Mouse (Mus musculus) kidney, postnatal 0 days (tissue): ENCODE data around the gene Gm10160. TPM values are rescaled to one million over a fixed set of nuclear protein-coding genes. Genes with fewer than 3 reads are reported as not detected.

Experiments
- ATAC-seq: fragments of 200-750 bp; cut with Nextera tagmentation; replicated peaks from 2 replicates; pipeline ENCODE4 v1.8.0; 2017; ENCODE audit warnings: low read depth, moderate number of reproducible peaks, moderate TSS enrichment, moderate library complexity; ENCODE audit not compliant: low FRiP score
- DNase-seq: peaks from one replicate; pipeline ENCODE4 v3.0.0-alpha.2; 2016; ENCODE audit warnings: low spot score
- H3K27ac ChIP-seq: fragments of 300-500 bp; sonication (generic); 2 replicates; pipeline ENCODE4 v1.5.1; 2014; ENCODE audit warnings: mild to moderate bottlenecking
- H3K27me3 ChIP-seq: fragments of 300-500 bp; sonication (generic); 2 replicates; pipeline ENCODE4 v1.6.1; 2014; ENCODE audit warnings: low read length, mixed read lengths; ENCODE audit not compliant: insufficient read depth
- H3K36me3 ChIP-seq: fragments of 300-500 bp; sonication (generic); 2 replicates; pipeline ENCODE4 v1.6.1; 2014; ENCODE audit warnings: low read length, mixed read lengths; ENCODE audit not compliant: insufficient read depth
- H3K4me1 ChIP-seq: fragments of 300-500 bp; sonication (generic); replicated peaks from 2 replicates; pipeline ENCODE4 v1.6.1; 2014; ENCODE audit warnings: antibody characterized with exemption, low read length, mixed read lengths; ENCODE audit not compliant: insufficient read depth
- H3K4me2 ChIP-seq: fragments of 300-500 bp; sonication (generic); 2 replicates; pipeline ENCODE4 v1.6.1; 2014; ENCODE audit warnings: mild to moderate bottlenecking, low read length, moderate library complexity, mixed read lengths
- H3K4me3 ChIP-seq: fragments of 300-500 bp; sonication (generic); replicated peaks from 2 replicates; pipeline ENCODE4 v1.5.1; 2014; ENCODE audit warnings: low read depth, low read length
- H3K9ac ChIP-seq: fragments of 300-500 bp; sonication (generic); 2 replicates; pipeline ENCODE4 v1.6.1; 2014; ENCODE audit warnings: low read depth, low read length
- H3K9me3 ChIP-seq: fragments of 300-500 bp; sonication (generic); replicated peaks from 2 replicates; pipeline ENCODE4 v1.6.1; 2016; ENCODE audit warnings: low read length, inconsistent platforms, mixed read lengths
- CTCF ChIP-seq: IDR thresholded peaks from 2 replicates; pipeline ENCODE4 v1.5.1; 2016; ENCODE audit warnings: antibody characterized with exemption, low read depth, mild to moderate bottlenecking, moderate library complexity
- WGBS: fragments of 180-500 bp; shearing (Covaris S2); extraction: QIAGEN DNeasy Blood & Tissue Kit; methylation state at CpG from one replicate; pipeline ENCODE4 v1.1.7; 2014; 5-methylcytosine and 5-hydroxymethylcytosine counted together
- polyA plus RNA-seq: library from polyadenylated mRNA; unstranded; fragments of >200 nt; fragmentation: Nextera tagmentation; extraction: Ambion mirVana; gene quantifications from 2 replicates; pipeline ENCODE4 v1.2.1, GENCODE M21; 2015

Gm10160 gene
- polyA plus RNA-seq, 1 experiment from 2014 or later, result not detected

DNA sequence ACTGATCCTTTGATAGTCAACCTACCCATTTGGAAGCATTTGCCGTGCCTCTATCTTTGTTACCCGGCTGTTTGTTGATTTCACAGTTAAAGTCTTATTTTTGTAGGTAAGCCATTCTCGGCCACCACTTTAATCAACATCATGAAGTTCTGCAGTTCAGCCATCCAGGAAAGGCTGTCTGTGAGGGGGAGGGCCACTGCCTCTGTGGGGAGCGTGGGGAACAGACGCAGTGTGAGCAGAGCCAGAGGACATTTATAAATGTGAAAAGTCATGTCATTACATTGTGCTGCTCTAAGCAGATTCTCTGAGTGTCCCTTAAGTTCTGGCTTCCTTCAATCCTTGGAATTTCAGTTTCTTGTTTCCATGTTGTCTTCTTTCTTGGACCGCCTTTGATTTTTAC is 5.4 kb downstream of the Gm10160 start:
- H3K4me2 ChIP-seq, result no peak overlapping the region
- H3K27me3 ChIP-seq, result no peaks in the 10 kb centered on the region
- DNase-seq, result no peak
- no peak overlapping the region for H3K27ac ChIP-seq
- ATAC-seq, result no peak
- H3K4me1 ChIP-seq, result no peaks in the 10 kb centered on the region
- H3K4me3 ChIP-seq, result no peak overlapping the region
- no peak overlapping the region for H3K9ac ChIP-seq
- no peaks in the 10 kb centered on the region for H3K9me3 ChIP-seq
- no peaks in the 10 kb centered on the region for H3K36me3 ChIP-seq
- WGBS, result 59% methylated on average over 6 of the region's 6 CpGs
- TF ChIP-seq CTCF, result no peak

DNA sequence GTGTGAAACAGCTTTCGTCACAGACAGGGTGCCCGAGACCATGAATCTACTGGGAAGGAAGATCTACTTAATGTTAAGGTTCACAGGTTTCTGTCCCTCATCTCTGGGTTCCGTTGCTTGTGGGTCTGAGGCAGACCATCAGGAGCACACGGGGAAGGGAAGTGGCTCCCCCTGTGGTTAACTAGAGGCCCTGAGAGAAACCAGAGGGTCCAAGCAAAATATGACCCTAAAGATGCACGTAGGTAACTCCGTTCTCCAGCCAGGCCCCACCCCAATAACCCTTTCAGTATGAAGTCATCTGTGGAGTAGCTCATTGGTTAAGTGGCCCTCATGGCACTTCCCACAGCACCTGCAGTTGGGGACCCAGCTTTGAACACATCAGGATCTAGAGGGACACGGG is 6.0 kb downstream of the Gm10160 start:
- WGBS, result 92% methylated on average over 7 of the region's 7 CpGs
- no peak overlapping the region for H3K9ac ChIP-seq

DNA sequence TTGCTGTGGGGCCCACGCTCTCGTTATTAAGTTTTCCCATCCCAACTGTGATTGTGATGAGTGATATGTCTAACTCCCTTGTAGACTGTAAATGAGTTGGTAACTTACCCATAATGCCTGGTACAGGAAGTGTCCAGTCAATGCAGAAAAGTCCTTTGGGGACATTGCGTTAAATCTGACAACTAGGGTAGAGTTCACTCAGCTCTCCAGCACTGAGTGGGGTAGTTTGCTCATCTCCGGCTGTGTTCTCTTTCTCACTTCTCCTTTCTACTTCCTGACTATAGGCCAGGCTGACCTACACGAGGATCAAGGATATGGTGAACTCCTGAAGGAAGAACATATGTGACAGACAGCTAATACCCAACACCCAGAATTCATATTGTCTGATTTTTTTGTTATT is 6.4 kb downstream of the Gm10160 start:
- H3K36me3 ChIP-seq, result no peaks in the 10 kb centered on the region
- no peak overlapping the region for H3K4me3 ChIP-seq
- DNase-seq (no peak), ATAC-seq (no peak)
- no peak for TF ChIP-seq CTCF
- no peak overlapping the region for H3K9ac ChIP-seq
- H3K9me3 ChIP-seq, result no peaks in the 10 kb centered on the region
- 88% methylated on average over 5 of the region's 5 CpGs for WGBS
- no peaks in the 10 kb centered on the region for H3K4me1 ChIP-seq
- no peaks in the 10 kb centered on the region for H3K27me3 ChIP-seq
- H3K27ac ChIP-seq, result no peak overlapping the region
- no peak overlapping the region for H3K4me2 ChIP-seq

More for the DNA sequence above, 6.0 kb downstream of the Gm10160 start:
- Histone ChIP-seq H3K36me3 (no peaks in the 10 kb centered on the region), H3K4me3 (no peak overlapping the region), H3K27ac (no peak overlapping the region), H3K27me3 (no peaks in the 10 kb centered on the region), H3K4me1 (no peaks in the 10 kb centered on the region), H3K9me3 (no peaks in the 10 kb centered on the region), H3K4me2 (no peak overlapping the region)
- 0 out of 2 replicates have a peak, but pooled peaks have one; percentile 3 for TF ChIP-seq CTCF
- no peak for ATAC-seq
- no peak for DNase-seq

DNA sequence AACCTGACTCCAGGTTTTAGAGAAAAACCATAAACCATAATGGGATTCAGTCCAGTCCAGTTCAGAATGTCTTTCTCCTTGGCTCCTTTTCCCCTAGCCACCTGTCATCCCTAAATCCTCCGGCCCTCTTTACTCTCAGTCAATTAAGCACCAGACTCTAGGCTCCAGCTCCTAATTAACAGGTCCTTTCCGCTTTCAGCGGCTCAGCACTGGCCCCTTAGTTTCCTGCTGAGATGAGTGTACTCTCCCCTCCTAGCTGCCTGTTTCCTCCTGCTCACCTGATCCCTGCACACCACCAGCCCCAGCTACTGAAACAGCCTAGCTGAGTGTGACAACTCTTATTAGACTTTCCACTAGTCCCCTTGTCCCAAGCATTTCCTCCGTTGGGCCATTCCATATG is 7.8 kb downstream of the Gm10160 start:
- H3K4me3 ChIP-seq, result no peak overlapping the region
- 35% methylated on average over 4 of the region's 4 CpGs for WGBS
- H3K9ac ChIP-seq, result no peak overlapping the region
- no peak for ATAC-seq
- TF ChIP-seq CTCF, result no peak
- no peaks in the 10 kb centered on the region for H3K9me3 ChIP-seq
- no peak overlapping the region for H3K4me2 ChIP-seq
- no peak for DNase-seq
- H3K4me1 ChIP-seq, result no peaks in the 10 kb centered on the region
- H3K27me3 ChIP-seq, result no peaks in the 10 kb centered on the region
- H3K36me3 ChIP-seq, result no peaks in the 10 kb centered on the region
- no peak overlapping the region for H3K27ac ChIP-seq

DNA sequence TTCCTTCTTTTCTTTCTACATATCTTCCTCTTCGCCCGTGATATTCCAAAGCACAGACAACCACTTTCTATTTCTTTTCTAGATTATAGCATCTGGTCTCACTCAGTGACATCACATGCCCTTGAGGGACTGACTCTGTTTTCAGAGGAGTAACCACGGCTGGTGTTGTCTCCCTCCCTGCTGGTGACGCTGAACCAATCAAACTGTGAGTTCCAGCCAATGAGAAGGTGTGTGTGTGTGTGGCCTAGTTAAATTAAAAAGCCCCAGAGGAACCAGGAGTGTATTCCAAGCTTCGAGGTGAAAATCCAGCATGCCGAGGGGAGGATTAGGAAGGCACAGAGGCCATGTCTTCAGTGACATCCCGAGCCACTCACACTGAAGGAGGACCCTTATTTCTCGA is 8.6 kb downstream of the Gm10160 start:
- no peak for DNase-seq
- H3K36me3 ChIP-seq, result no peaks in the 10 kb centered on the region
- no peak overlapping the region for H3K4me2 ChIP-seq
- H3K9me3 ChIP-seq, result no peaks in the 10 kb centered on the region
- H3K4me3 ChIP-seq, result no peak overlapping the region
- no peaks in the 10 kb centered on the region for H3K4me1 ChIP-seq
- TF ChIP-seq CTCF, result no peak
- WGBS, result 43% methylated on average over 8 of the region's 8 CpGs
- no peak overlapping the region for H3K9ac ChIP-seq
- ATAC-seq, result no peak
- no peaks in the 10 kb centered on the region for H3K27me3 ChIP-seq
- H3K27ac ChIP-seq, result no peak overlapping the region

DNA sequence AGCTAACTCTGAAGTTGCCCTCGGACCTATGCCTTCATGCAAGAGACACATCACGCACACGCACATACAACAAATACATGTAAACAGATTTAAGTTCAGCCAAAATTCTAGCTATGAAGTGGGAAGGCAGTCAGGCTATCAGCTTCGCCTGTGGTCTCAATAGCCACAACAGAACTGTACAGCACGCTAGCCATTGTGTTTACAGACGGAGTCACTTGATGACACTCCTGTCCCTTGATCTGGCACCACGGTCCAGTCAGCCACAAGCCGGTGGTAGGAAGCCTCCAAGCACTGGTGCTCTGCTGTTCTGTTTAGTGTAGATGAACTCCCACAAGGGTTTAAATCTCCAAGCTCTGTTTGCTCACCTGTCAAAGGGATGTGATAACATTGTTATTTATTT is 9.6 kb downstream of the Gm10160 start:
- no peak for ATAC-seq
- Histone ChIP-seq H3K36me3 (no peaks in the 10 kb centered on the region), H3K4me1 (no peaks in the 10 kb centered on the region), H3K9ac (no peak overlapping the region), H3K4me2 (no peak overlapping the region), H3K27me3 (no peaks in the 10 kb centered on the region), H3K9me3 (no peaks in the 10 kb centered on the region), H3K27ac (no peak overlapping the region), H3K4me3 (no peak overlapping the region)
- 73% methylated on average over 8 of the region's 8 CpGs for WGBS
- DNase-seq, result no peak
- no peak for TF ChIP-seq CTCF

DNA sequence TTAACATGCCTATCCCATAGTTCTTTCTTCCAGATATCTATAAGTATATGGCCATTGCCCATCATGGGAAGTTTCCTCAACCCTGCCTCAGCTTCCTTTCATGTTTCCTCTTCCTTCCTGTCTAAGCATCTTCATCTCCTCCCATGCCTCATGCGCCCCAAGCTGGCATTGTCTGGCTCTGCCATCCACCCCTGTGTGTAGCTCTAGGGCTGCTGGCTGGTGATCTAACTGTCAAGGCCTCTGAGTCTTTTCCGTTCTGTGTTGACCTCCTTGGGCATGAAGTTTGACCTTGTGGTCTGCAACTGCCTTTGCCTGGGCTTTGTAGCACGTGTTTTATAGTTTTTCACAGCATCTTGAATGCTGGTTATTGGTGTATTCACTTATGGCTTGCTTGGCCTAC is 10.3 kb downstream of the Gm10160 start:
- no peak for ATAC-seq
- no peak overlapping the region for H3K4me2 ChIP-seq
- H3K27ac ChIP-seq, result no peak overlapping the region
- no peaks in the 10 kb centered on the region for H3K9me3 ChIP-seq
- no peak overlapping the region for H3K9ac ChIP-seq
- DNase-seq, result no peak
- no peaks in the 10 kb centered on the region for H3K4me1 ChIP-seq
- TF ChIP-seq CTCF, result no peak
- no peak overlapping the region for H3K4me3 ChIP-seq
- no peaks in the 10 kb centered on the region for H3K27me3 ChIP-seq
- 68% methylated on average over 3 of the region's 3 CpGs for WGBS
- no peaks in the 10 kb centered on the region for H3K36me3 ChIP-seq
